Mouse (Mus musculus) limb, embryonic 13.5 days (tissue): Measurements from ENCODE around the gene Cmya5. TPM values are rescaled to one million over a fixed set of nuclear protein-coding genes. Genes with fewer than 3 reads are reported as not detected.
"Not testable (repeated sequence)": the region's sequence is repeated elsewhere in the genome, so short reads cannot be mapped to it uniquely, and the experiment has no call there.

Source experiments
- ATAC-seq: fragments of 200-750 bp; cut with Nextera tagmentation; 2 replicates; pipeline ENCODE4 v1.8.0; 2017; ENCODE audit warnings: low read depth, moderate number of reproducible peaks, moderate TSS enrichment; ENCODE audit not compliant: low FRiP score
- H3K27ac ChIP-seq: fragments of 300-500 bp; sonication (generic); 2 replicates; pipeline ENCODE4 v1.5.1; 2015; ENCODE audit warnings: inconsistent platforms, mild to moderate bottlenecking, moderate library complexity
- H3K27me3 ChIP-seq: fragments of 300-500 bp; sonication (generic); 2 replicates; pipeline ENCODE4 v1.6.1; 2015; ENCODE audit warnings: mild to moderate bottlenecking, inconsistent platforms
- H3K36me3 ChIP-seq: fragments of 300-500 bp; sonication (generic); 2 replicates; pipeline ENCODE4 v1.6.1; 2015; ENCODE audit warnings: inconsistent platforms, mild to moderate bottlenecking, moderate library complexity
- H3K4me1 ChIP-seq: fragments of 300-500 bp; sonication (generic); 2 replicates; pipeline ENCODE4 v1.6.1; 2015; ENCODE audit warnings: inconsistent platforms
- H3K4me2 ChIP-seq: fragments of 300-500 bp; sonication (generic); replicated peaks from 2 replicates; pipeline ENCODE4 v1.6.1; 2015; ENCODE audit warnings: inconsistent platforms, mild to moderate bottlenecking, moderate library complexity
- H3K4me3 ChIP-seq: fragments of 300-500 bp; sonication (generic); 2 replicates; pipeline ENCODE4 v1.5.1; 2015; ENCODE audit warnings: moderate library complexity, mild to moderate bottlenecking, inconsistent platforms
- H3K9ac ChIP-seq: fragments of 300-500 bp; sonication (generic); 2 replicates; pipeline ENCODE4 v1.6.1; 2015; ENCODE audit warnings: mild to moderate bottlenecking, inconsistent platforms
- H3K9me3 ChIP-seq: fragments of 300-500 bp; sonication (generic); 2 replicates; pipeline ENCODE4 v1.6.1; 2016; ENCODE audit warnings: inconsistent platforms
- WGBS: fragments of 180-500 bp; shearing (Covaris S2); methylation state at CpG from one replicate; pipeline ENCODE4 v1.1.7; 2015; 5-methylcytosine and 5-hydroxymethylcytosine counted together
- polyA plus RNA-seq: library from polyadenylated mRNA; unstranded; fragments of >200 nt; fragmentation: Nextera tagmentation; extraction: Ambion mirVana; gene quantifications from 2 replicates; pipeline ENCODE4 v1.2.1, GENCODE M21; 2015

The Cmya5 gene
- 0.15 and 0.22 TPM in 2 replicates for polyA plus RNA-seq

- WGBS: 1% methylated on average over 45 of the region's 45 CpGs
- H3K36me3 ChIP-seq: peaks cover 13% of the 10 kb centered on the region
- H3K4me1 ChIP-seq: peaks cover 14% of the 10 kb centered on the region
- no peaks in the 10 kb centered on the region for H3K9me3 ChIP-seq
- peak within 1 kb of the TSS; percentile 90 for H3K4me2 ChIP-seq
- 0 out of 2 replicates have a peak within 1 kb of the TSS, but pooled peaks have one; percentile 58 for H3K27ac ChIP-seq
- no peaks in the 10 kb centered on the region for H3K27me3 ChIP-seq
- peak; percentile 85 for ATAC-seq
- H3K9ac ChIP-seq: peak within 1 kb of the TSS; percentile 73
- H3K4me3 ChIP-seq: peak within 1 kb of the TSS; percentile 58
These were observed at the start of gene Cmya5 for GRCm38 (mm10) chr13:93144336-93145167. Gene Cmya5, minus strand, starts transcription at chr13:93144724.

GRCm38 (mm10) chr13:93192646-93193026 is 48.1 kb upstream of the Cmya5 start:
- Histone ChIP-seq H3K36me3 (peaks cover 3% of the 10 kb centered on the region; the same call in 1 of the 2 replicates), H3K9me3 (no peaks in the 10 kb centered on the region), H3K27ac (peak overlapping the region; percentile 97; the same call in 1 of the 2 replicates), H3K4me1 (peaks cover 18% of the 10 kb centered on the region), H3K4me2 (peak overlapping the region; percentile 69), H3K4me3 (peak overlapping the region; percentile 97), H3K9ac (peak overlapping the region; percentile 97), H3K27me3 (no peaks in the 10 kb centered on the region)
- no peak for ATAC-seq
- WGBS: 68% methylated on average over 5 of the region's 5 CpGs

GRCm38 (mm10) chr13:93191831-93192645 is 47.5 kb upstream of the Cmya5 start, which contains the start of gene Tent2:
Gene Tent2, minus strand, starts transcription at chr13:93192385.
- no peaks in the 10 kb centered on the region for H3K9me3 ChIP-seq
- peaks cover 18% of the 10 kb centered on the region for H3K4me1 ChIP-seq
- ATAC-seq: peak; percentile 99
- peak within 1 kb of the TSS; percentile 97 for H3K27ac ChIP-seq
- peak within 1 kb of the TSS; percentile 97 for H3K4me3 ChIP-seq
- peak within 1 kb of the TSS; percentile 79 for H3K4me2 ChIP-seq
- peaks cover 3% of the 10 kb centered on the region; the same call in 1 of the 2 replicates for H3K36me3 ChIP-seq
- no peaks in the 10 kb centered on the region for H3K27me3 ChIP-seq
- under 1% methylated on average over 70 of the region's 72 CpGs for WGBS
- H3K9ac ChIP-seq: peak within 1 kb of the TSS; percentile 97

- no peak overlapping the region for H3K9ac ChIP-seq
- no peak overlapping the region for H3K27ac ChIP-seq
- no peak for ATAC-seq
- H3K27me3 ChIP-seq: no peaks in the 10 kb centered on the region
- peaks cover 3% of the 10 kb centered on the region; the same call in 1 of the 2 replicates for H3K36me3 ChIP-seq
- 80% methylated on average over 2 of the region's 2 CpGs for WGBS
- no peaks in the 10 kb centered on the region for H3K9me3 ChIP-seq
- H3K4me1 ChIP-seq: peaks cover 18% of the 10 kb centered on the region
- H3K4me2 ChIP-seq: peak overlapping the region; percentile 32
- no peak overlapping the region for H3K4me3 ChIP-seq
These were observed 44.9 kb upstream of the Cmya5 start for GRCm38 (mm10) chr13:93189416-93189815.

- WGBS: 79% methylated on average over 3 of the region's 3 CpGs
- Histone ChIP-seq H3K36me3 (peaks cover 6% of the 10 kb centered on the region), H3K4me3 (no peak overlapping the region), H3K27me3 (no peaks in the 10 kb centered on the region), H3K4me2 (no peak overlapping the region), H3K4me1 (peaks cover 18% of the 10 kb centered on the region), H3K9ac (no peak overlapping the region), H3K27ac (no peak overlapping the region), H3K9me3 (no peaks in the 10 kb centered on the region)
- ATAC-seq: no peak
These were observed 44.2 kb upstream of the Cmya5 start for GRCm38 (mm10) chr13:93188738-93189137.

GRCm38 (mm10) chr13:93187792-93188191 is 43.3 kb upstream of the Cmya5 start:
- peaks cover 15% of the 10 kb centered on the region for H3K36me3 ChIP-seq
- not testable (repeated sequence) for H3K9ac ChIP-seq, H3K4me2 ChIP-seq, H3K27ac ChIP-seq, ATAC-seq, H3K9me3 ChIP-seq, H3K27me3 ChIP-seq, H3K4me3 ChIP-seq
- peaks cover 18% of the 10 kb centered on the region for H3K4me1 ChIP-seq
- 96% methylated on average over 5 of the region's 5 CpGs for WGBS

- H3K9me3 ChIP-seq: no peaks in the 10 kb centered on the region
- ATAC-seq: no peak
- H3K4me2 ChIP-seq: no peak overlapping the region
- WGBS: 98% methylated on average over 1 of the region's 1 CpGs
- no peaks in the 10 kb centered on the region for H3K4me1 ChIP-seq
- no peak overlapping the region for H3K4me3 ChIP-seq
- H3K36me3 ChIP-seq: peaks cover 41% of the 10 kb centered on the region
- H3K27me3 ChIP-seq: no peaks in the 10 kb centered on the region
- H3K27ac ChIP-seq: no peak overlapping the region
- H3K9ac ChIP-seq: no peak overlapping the region
These were observed 35.8 kb upstream of the Cmya5 start for GRCm38 (mm10) chr13:93180351-93180750.

GRCm38 (mm10) chr13:93179522-93179921 is 35.0 kb upstream of the Cmya5 start:
- no peak overlapping the region for H3K4me2 ChIP-seq
- ATAC-seq: no peak
- H3K4me1 ChIP-seq: no peaks in the 10 kb centered on the region
- H3K27ac ChIP-seq: no peak overlapping the region
- H3K9me3 ChIP-seq: no peaks in the 10 kb centered on the region
- no peak overlapping the region for H3K4me3 ChIP-seq
- WGBS: 89% methylated on average over 2 of the region's 2 CpGs
- H3K36me3 ChIP-seq: peaks cover 46% of the 10 kb centered on the region
- H3K9ac ChIP-seq: no peak overlapping the region
- H3K27me3 ChIP-seq: no peaks in the 10 kb centered on the region

- Histone ChIP-seq H3K9me3 (no peaks in the 10 kb centered on the region), H3K4me3 (no peak overlapping the region), H3K9ac (no peak overlapping the region), H3K4me1 (no peaks in the 10 kb centered on the region), H3K4me2 (no peak overlapping the region), H3K36me3 (peaks cover 42% of the 10 kb centered on the region), H3K27ac (no peak overlapping the region), H3K27me3 (no peaks in the 10 kb centered on the region)
- no peak for ATAC-seq
These were observed 33.0 kb upstream of the Cmya5 start for GRCm38 (mm10) chr13:93177571-93177970.

- ATAC-seq: no peak
- H3K27ac ChIP-seq: no peak overlapping the region
- no peaks in the 10 kb centered on the region for H3K27me3 ChIP-seq
- 93% methylated on average over 4 of the region's 4 CpGs for WGBS
- H3K36me3 ChIP-seq: peaks cover 43% of the 10 kb centered on the region
- no peaks in the 10 kb centered on the region for H3K9me3 ChIP-seq
- H3K4me2 ChIP-seq: no peak overlapping the region
- no peak overlapping the region for H3K4me3 ChIP-seq
- no peak overlapping the region for H3K9ac ChIP-seq
- no peaks in the 10 kb centered on the region for H3K4me1 ChIP-seq
These were observed 18.8 kb upstream of the Cmya5 start for GRCm38 (mm10) chr13:93163303-93163702.

GRCm38 (mm10) chr13:93162456-93162855 is 17.9 kb upstream of the Cmya5 start:
- Histone ChIP-seq H3K27me3 (no peaks in the 10 kb centered on the region), H3K9ac (no peak overlapping the region), H3K36me3 (peaks cover 42% of the 10 kb centered on the region), H3K4me3 (no peak overlapping the region), H3K9me3 (no peaks in the 10 kb centered on the region), H3K4me1 (no peaks in the 10 kb centered on the region), H3K27ac (no peak overlapping the region), H3K4me2 (no peak overlapping the region)
- no peak for ATAC-seq

- Histone ChIP-seq H3K4me3 (no peak overlapping the region), H3K27ac (no peak overlapping the region), H3K27me3 (no peaks in the 10 kb centered on the region), H3K9me3 (no peaks in the 10 kb centered on the region), H3K9ac (no peak overlapping the region), H3K4me2 (no peak overlapping the region), H3K4me1 (no peaks in the 10 kb centered on the region), H3K36me3 (peaks cover 32% of the 10 kb centered on the region)
- ATAC-seq: no peak
- 94% methylated on average over 6 of the region's 6 CpGs for WGBS
These were observed 13.7 kb upstream of the Cmya5 start for GRCm38 (mm10) chr13:93158261-93158660.
